Mouse (Mus musculus) embryo, embryonic 9.5 days (tissue): ENCODE data around the gene Zbtb5.
"Not testable (repeated sequence)": the region's sequence is repeated elsewhere in the genome, so short reads cannot be mapped to it uniquely, and the experiment has no call there.

Experiments
- DNase-seq: peaks from one replicate; pipeline ENCODE4 v3.0.0-alpha.2; 2017; ENCODE audit errors: extremely low spot score

The Zbtb5 gene

GRCm38 (mm10) chr4:44970056-44970455 is 42.2 kb downstream of the Zbtb5 start:
- DNase-seq: no peak

- DNase-seq: no peak
Measured at GRCm38 (mm10) chr4:44967402-44967801, 44.8 kb downstream of the Zbtb5 start.

DNA sequence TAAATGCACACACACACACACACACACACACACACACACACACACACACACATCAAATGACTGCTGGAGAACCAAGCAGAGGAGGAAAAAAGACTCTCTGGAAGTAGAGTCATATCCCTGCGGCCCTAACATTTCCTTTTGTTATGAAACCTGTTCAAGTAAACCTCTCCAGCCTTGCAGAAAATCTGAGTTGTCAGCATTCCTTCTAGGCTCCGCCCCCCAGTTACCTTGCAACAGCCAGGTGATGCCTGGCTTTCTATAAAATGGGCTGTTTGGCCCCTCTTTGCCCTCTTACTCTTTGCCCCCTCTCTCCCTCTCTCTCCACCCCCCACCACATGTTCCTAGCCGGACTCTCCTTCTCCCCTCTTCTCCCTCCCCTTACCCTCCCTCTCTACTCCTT is 46.5 kb downstream of the Zbtb5 start:
- DNase-seq: no peak

- no peak for DNase-seq
Measured at GRCm38 (mm10) chr4:44965175-44965574, 47.0 kb downstream of the Zbtb5 start.

DNA sequence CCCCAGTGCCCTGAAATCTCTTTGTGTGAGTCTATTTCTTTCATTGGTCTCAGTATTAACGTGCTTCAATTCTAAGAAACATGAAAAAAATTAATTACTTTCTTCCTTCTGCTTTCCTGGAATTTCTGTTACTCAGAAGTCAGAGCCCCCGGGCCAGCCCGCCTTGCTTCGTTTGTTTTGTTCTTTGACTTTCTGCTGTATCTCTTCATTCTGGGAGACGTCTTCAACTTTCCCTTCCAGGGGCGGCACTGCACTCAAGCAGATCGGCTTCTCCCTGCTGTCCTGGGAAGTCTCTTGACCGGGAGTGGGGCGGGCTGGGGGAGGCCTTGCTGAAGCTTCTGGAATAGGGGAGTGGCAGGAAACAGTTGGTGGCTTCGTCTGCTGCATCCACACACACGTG is 49.1 kb downstream of the Zbtb5 start:
- no peak for DNase-seq

DNA sequence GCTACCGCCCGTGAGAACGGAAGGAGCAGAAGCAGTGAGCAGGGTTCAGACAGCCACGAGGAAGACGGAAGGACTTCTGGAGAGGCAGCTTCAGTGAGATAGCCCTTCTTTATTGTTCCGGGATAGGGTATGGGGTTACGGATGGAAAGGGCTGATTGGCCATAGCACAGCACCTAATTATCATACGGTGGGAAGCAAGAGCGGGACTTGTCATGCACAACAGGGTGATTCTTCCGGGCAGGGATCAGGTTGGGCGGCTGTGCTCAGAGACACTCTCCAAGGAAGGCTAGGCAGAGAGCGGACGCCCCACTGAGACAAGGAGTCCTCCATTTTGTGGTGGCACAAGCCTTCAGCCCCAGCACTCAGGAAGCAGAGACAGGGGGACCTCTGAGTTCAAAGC is 53.0 kb downstream of the Zbtb5 start:
- DNase-seq: no peak

DNA sequence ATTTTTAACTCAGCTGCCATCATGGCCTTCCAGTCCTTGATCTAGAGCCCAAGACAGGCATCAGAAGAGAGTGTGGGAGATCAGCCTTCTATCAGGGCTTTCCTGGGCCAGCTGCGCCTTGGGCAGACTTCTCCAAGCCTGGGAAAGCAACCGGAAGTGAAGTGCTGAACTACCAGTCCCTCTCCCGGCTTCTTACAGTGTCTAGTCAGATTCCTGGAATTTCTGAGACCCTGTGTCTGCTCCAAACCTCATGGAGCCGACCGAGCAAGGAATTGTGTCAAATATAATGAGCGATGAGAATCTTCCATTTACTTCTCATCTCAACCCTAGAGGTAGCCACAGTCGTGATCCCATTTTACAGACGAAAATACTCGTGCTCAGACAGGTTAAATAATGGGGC is 53.4 kb downstream of the Zbtb5 start:
- DNase-seq: no peak

- peak; percentile 24 for DNase-seq
Measured at GRCm38 (mm10) chr4:44953041-44953440, 59.2 kb downstream of the Zbtb5 start.

DNA sequence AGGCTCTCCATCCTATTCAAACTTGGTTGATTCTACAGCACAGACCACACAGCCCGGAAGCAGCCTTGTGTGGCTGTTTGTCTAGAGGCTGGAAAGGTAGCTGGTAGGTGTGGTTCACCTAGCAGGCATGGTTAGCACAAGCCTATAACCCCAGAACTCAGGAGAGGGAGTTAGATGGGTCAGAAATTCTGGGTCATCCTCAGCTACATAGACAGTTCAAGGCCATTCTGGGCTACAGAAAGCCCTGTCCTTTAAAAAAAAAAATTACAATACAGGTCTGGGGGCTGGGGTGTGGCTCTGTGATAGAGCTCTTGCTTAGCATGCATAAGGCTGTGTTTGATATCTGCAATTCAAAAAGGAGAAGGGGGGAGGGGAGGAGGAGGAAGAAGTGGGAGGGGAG is 63.9 kb downstream of the Zbtb5 start:
- no peak for DNase-seq

- DNase-seq: no peak
Measured at GRCm38 (mm10) chr4:44947464-44947863, 64.7 kb downstream of the Zbtb5 start.

DNA sequence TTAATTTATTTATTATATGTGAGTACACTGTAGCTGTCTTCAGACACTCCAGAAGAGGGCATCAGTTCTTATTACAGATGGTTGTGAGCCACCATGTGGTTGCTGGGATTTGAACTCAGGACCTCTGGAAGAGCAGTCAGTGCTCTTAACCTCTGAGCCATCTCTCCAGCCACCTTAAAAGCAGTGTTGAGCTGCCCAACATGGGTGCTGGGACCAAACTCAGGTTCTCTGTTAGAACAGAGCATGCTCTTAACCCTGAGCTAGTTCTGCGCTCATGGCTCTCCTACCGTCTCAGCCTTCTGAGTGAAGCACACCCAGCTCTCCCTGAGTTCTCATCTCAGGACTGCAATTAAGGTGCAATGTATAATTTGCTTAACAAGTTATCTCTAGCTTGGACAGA is 66.1 kb downstream of the Zbtb5 start:
- not testable (repeated sequence) for DNase-seq

DNA sequence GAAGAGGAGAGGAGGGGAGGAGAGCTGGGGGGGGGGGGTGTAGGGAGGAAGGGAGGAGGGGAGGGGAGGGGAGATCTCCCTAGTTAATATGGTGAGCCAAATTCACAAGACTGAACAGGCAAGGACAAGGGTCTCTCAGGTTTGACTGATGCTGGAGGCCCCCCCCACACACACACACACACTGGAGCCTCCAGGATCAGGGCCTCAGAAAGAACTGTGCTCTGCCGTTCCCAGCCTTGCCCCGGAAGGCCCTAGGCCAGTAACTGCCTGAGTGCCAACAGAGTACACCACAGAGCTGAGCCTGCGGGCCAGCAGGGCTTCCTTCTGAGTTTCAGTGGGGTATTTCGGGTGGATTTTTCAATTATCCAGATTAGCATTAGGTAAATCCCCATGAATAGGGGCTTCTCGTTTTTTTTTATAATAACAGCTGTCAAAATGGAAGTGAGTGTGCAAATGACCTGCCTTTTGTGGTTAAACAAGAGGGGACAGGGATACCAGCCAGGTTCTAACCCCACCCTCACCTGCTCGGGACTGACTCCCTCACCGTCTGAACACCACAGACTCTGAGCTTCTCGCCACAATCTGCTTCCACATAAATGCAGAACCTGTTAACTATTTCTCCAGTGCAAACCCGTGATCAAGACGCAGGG is 67.7 kb downstream of the Zbtb5 start:
- DNase-seq: no peak

- DNase-seq: no peak
Measured at GRCm38 (mm10) chr4:44943480-44943879, 68.7 kb downstream of the Zbtb5 start.

DNA sequence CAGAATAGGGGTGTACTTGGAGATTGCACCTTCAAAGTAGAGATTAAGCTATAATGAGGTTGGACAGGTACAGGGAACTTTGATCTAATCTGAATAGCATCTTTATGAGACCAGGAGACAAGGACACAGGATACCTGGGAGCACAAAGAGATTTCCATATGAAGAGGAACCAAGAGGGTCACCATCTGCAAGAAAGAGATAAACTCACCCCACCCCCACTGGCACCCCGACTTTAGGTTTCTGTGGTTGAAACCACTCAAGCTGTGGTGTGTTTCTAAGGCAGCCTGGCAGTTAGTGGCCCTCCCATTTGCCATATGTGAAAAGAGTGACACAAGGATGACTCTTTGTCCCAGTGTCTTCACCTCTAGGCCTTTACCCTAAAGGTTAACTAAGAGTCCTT is 70.0 kb downstream of the Zbtb5 start:
- DNase-seq: no peak
